Mouse (Mus musculus) C3H10T1/2 (cell line): ENCODE data around the gene Qtrt1. TPM values are rescaled to one million over a fixed set of nuclear protein-coding genes. Genes with fewer than 3 reads are reported as not detected.

ENCODE experiments used
- polyA plus RNA-seq, 2 experiments: library from polyadenylated mRNA; unstranded; fragments of >200 nt; fragmentation: generic; extraction: Trizol; gene quantifications; one replicate each; pipeline ENCODE4 v1.2.1; 2012; ENCODE audit warnings: missing spikeins in 2 of 2

The Qtrt1 gene
- polyA plus RNA-seq: 10 to 100 TPM; 25.1 to 35.0 TPM

DNA sequence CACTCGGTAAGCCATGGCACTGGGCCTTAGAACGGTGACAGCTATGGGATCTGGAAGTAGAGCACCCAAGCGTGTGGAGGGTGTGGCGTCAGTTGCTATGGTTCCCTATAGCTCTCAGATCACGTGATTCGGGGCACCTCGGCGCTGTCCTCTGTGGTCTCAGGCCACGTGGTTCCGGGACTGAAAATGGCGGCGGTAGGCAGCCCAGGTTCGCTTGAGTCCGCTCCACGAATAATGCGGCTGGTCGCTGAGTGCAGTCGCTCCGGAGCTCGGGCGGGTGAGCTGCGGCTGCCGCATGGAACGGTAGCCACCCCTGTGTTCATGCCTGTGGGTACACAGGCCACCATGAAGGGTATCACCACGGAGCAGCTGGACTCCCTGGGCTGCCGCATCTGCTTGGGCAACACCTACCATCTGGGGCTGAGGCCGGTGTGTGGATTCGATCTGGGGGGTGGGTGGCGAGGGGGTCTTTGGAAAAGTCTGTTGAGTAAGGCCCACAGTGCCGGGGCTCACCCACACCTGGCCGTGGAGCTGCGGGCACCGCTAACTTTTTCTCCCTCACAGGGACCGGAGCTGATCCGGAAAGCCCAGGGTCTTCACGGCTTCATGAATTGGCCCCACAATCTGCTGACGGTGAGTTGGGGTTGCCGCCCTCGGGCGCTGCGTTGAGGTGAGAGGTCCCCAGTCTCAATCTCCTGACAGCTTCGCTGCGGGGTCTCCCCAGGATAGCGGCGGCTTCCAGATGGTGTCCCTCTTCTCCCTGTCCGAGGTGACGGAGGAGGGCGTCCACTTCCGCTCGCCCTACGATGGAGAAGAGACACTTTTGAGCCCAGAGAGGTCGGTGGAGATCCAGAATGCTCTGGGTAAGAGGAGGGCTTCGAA, at the start of gene Qtrt1:
TSS of gene Qtrt1 (plus strand) at position 169 of the 882 bp plus-strand sequence.

DNA sequence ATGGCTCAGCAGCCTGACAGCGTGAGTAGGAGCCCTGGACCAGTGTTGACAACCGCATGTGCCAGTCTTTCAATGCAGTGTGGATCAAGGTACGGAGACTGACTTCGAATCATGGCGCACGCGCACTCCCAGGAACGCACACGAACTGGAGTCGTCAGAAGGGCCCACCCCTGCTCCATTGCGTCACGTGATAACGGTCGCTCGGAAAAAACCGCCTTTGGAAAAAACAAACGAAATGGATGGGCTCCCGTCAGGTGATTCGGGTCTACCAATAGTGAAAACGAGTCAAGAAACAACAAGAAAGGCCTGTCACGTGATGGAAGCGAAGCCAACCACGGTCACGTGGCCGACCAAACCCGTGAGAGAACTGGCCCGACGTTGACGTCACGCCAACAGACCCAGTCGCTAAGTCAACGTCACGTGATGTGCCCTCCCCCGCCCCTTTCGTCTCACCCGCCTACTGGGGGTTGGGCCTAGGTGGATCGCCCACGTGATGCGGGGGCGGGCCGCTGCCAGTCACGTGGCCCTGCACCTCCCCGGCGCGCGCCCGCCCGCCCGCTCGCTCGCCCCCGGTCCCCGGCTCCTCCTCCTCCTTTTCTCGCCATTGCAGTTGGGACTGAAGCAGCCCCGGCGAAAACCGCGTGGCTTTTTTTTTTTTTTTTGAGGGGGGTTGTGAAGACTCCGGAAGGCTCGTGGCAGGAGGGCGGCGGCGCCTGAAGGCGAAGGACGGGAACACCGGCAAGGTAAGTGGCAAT, 44.1 kb upstream of the Qtrt1 start, which contains the start of gene Ilf3:
TSS of gene Ilf3 (plus strand) at position 515 of the 755 bp plus-strand sequence.

DNA sequence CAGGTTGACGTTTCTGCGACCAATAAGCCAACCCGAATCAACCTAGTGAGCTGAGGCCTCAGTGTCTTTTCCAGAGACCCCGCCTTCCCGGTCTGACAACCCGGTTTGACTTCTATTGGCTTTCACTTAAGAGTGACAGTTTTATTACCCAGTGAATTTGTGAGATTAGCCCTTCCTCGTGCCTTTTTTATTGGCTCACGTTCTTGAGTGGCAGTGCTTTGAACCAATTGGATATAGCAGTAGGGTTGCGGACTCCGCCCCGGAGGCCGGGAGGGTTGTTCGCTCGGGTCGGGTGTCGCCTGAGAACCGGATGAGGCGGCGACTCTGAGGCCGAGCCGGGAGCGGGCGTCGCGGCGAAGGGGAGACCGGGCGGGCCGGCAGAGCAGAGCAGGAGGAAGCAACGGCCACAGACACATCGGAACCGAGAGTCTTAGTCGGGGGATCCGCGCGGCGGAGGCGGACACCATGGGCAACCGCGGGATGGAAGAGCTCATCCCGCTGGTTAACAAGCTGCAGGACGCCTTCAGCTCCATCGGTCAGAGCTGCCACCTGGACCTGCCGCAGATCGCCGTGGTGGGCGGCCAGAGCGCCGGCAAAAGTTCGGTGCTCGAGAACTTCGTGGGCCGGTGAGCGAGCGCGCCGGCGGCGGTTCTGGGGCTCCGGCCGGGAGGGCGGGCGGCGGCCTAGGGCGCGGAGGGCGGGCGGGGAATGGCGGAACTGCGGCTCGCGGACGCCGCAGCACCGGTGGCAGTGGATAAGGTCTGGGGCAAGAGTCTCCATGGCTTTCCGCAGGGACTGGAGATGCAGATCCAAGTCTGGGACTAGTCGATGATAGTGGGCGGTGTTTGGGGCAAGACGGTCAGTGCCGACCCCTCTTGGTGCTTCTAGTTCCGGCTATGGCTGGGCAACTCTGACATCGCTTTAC, 13.3 kb downstream of the Qtrt1 start, which contains the start of gene Dnm2:
TSS of gene Dnm2 (plus strand) at position 278 of the 925 bp plus-strand sequence.

Other genes starting within 250 kb of the Qtrt1 start
- 10 to 100 TPM in 1 of 2 experiments, 1 to 10 TPM in 1; 4.1 to 10.6 TPM for gene Pde4a, start 246.1 kb upstream of the Qtrt1 start, polyA plus RNA-seq
- 10 to 100 TPM; 29.4 to 56.7 TPM for gene Keap1, start 172.5 kb upstream of the Qtrt1 start, polyA plus RNA-seq
- gene S1pr5, start 163.4 kb upstream of the Qtrt1 start, polyA plus RNA-seq: under 1 TPM in 1 of 2 experiments, not detected in 1; 0.07 TPM
- gene Atg4d, start 146.5 kb upstream of the Qtrt1 start, polyA plus RNA-seq: 10 to 100 TPM; 18.7 to 19.6 TPM
- gene Kri1, start 123.9 kb upstream of the Qtrt1 start, polyA plus RNA-seq: 10 to 100 TPM; 14.1 to 22.0 TPM
- gene Cdkn2d, start 120.4 kb upstream of the Qtrt1 start, polyA plus RNA-seq: 10 to 100 TPM; 21.1 to 59.7 TPM
- gene Ap1m2, start 99.5 kb upstream of the Qtrt1 start, polyA plus RNA-seq: under 1 TPM in 1 of 2 experiments, not detected in 1; 0.06 TPM
- 10 to 100 TPM; 11.5 to 67.6 TPM for gene Slc44a2, start 91.1 kb upstream of the Qtrt1 start, polyA plus RNA-seq
- gene Ilf3, start 44.0 kb upstream of the Qtrt1 start, polyA plus RNA-seq: 10 to 100 TPM; 12.3 to 78.0 TPM
- 10 to 100 TPM; 31.7 to 76.8 TPM for gene Dnm2, start 13.1 kb downstream of the Qtrt1 start, polyA plus RNA-seq
- 100 to 1,000 TPM in 1 of 2 experiments, 10 to 100 TPM in 1; 72.9 to 105 TPM for gene Tmed1, start 98.4 kb downstream of the Qtrt1 start, polyA plus RNA-seq
- gene AB124611, start 114.3 kb downstream of the Qtrt1 start, polyA plus RNA-seq: 1 to 10 TPM in 1 of 2 experiments, under 1 TPM in 1; 0.15 to 1.4 TPM
- 10 to 100 TPM; 28.3 to 50.1 TPM for gene Carm1, start 135.1 kb downstream of the Qtrt1 start, polyA plus RNA-seq
- 10 to 100 TPM in 1 of 2 experiments, 1 to 10 TPM in 1; 5.0 to 17.7 TPM for gene Timm29, start 180.9 kb downstream of the Qtrt1 start, polyA plus RNA-seq
- gene Yipf2, start 181.0 kb downstream of the Qtrt1 start, polyA plus RNA-seq: 10 to 100 TPM; 21.6 to 22.3 TPM
- 10 to 100 TPM; 38.3 to 66.5 TPM for gene Smarca4, start 204.3 kb downstream of the Qtrt1 start, polyA plus RNA-seq